Mouse (Mus musculus): ENCODE results near the gene Cyp2c23.

- no peak for TF ChIP-seq CTCF (IDR thresholded peaks at IDR 0.05; ENCODE audit: low read depth, low read length)
- no peak for TF ChIP-seq POLR2A (IDR thresholded peaks at IDR 0.05; ENCODE audit: borderline replicate concordance, low read depth, low read length)
Measured at GRCm38 (mm10) chr19:44019739-44020138, 9.3 kb downstream of the Cyp2c23 start.

All from bone marrow macrophage, adult 2 months (primary cell).